Mouse (Mus musculus): ENCODE data around the gene Ltn1. TPM values are rescaled to one million over a fixed set of nuclear protein-coding genes. Genes with fewer than 3 reads are reported as not detected.
A peak's percentile ranks its signal among the peaks of the same experiment; 100 is the strongest.

Gene Ltn1
- polyA plus RNA-seq, 1 experiment from 2014 or later, result 32.4 TPM

DNA sequence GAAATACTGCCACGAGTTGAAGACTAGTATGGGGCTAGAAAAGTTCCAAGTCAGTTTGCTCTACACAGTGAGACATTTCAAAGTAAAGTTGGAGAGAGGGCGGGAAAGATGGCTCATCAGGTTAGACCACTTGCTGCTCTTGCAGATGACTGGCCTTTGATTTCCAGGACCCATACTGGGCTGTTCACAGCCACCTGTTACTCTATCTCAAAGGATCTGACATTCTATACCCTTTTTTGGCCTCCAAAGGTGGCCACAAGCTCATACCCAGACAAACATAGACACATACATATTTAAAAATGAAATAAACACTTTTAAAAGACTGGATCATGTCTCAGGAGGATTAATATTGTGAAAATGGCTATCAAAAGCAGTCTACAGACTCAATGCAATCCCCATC, 48.0 kb downstream of the Ltn1 start:
- 86% methylated on average over 2 of the region's 2 CpGs for WGBS
- H3K27me3 ChIP-seq (ENCODE audit: control insufficient read depth, insufficient read depth, low read length), result no peaks in the 10 kb centered on the region

DNA sequence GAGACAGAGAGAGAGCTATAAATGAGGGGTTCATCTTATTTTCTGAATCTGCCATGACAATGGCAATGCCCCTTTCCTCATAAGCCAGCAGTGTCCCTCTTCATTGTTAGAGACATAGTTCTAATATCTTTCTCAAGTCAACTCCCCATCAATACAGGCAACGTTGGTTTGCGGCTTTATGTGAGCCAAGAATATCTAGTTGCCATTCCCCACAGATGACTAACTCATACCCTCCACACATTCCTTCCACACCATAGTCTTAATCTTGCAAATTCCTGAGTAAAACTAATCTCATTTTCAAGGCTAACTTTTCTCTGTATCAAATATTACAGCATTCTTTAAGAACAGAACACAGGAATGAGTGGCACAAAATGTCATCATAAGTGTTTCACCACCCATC, 49.4 kb downstream of the Ltn1 start:
- ATAC-seq (replicated peaks; ENCODE audit: insufficient number of reproducible peaks, low FRiP score, low TSS enrichment, low read depth), result no peak
- Histone ChIP-seq H3K9me3 (replicated peaks; ENCODE audit: control insufficient read depth, low read length) (no peaks in the 10 kb centered on the region), H3K27ac (replicated peaks; ENCODE audit: low read depth, low read length) (no peak overlapping the region), H3K27me3 (ENCODE audit: control insufficient read depth, insufficient read depth, low read length) (no peaks in the 10 kb centered on the region), H3K4me3 (ENCODE audit: low read depth, low read length) (no peak overlapping the region), H3K4me2 (ENCODE audit: low read depth, low read length) (no peak overlapping the region), H3K9ac (replicated peaks; ENCODE audit: low read length) (no peak overlapping the region), H3K4me1 (ENCODE audit: control insufficient read depth, insufficient read depth, low read length) (no peaks in the 10 kb centered on the region), H3K36me3 (replicated peaks; ENCODE audit: control insufficient read depth, insufficient read depth, low read depth, low read length) (peaks cover 8% of the 10 kb centered on the region)
- WGBS, result 95% methylated on average over 2 of the region's 2 CpGs
- no peak for DNase-seq (ENCODE audit: low spot score)

More for the DNA sequence above, 48.0 kb downstream of the Ltn1 start:
- Histone ChIP-seq H3K9ac (replicated peaks; ENCODE audit: low read length) (no peak overlapping the region), H3K36me3 (replicated peaks; ENCODE audit: control insufficient read depth, insufficient read depth, low read depth, low read length) (peaks cover 8% of the 10 kb centered on the region), H3K4me2 (ENCODE audit: low read depth, low read length) (no peak overlapping the region), H3K9me3 (replicated peaks; ENCODE audit: control insufficient read depth, low read length) (no peaks in the 10 kb centered on the region), H3K4me1 (ENCODE audit: control insufficient read depth, insufficient read depth, low read length) (no peaks in the 10 kb centered on the region), H3K4me3 (ENCODE audit: low read depth, low read length) (no peak overlapping the region), H3K27ac (replicated peaks; ENCODE audit: low read depth, low read length) (no peak overlapping the region)
- no peak for DNase-seq (ENCODE audit: low spot score)
- no peak for ATAC-seq (replicated peaks; ENCODE audit: insufficient number of reproducible peaks, low FRiP score, low TSS enrichment, low read depth)

DNA sequence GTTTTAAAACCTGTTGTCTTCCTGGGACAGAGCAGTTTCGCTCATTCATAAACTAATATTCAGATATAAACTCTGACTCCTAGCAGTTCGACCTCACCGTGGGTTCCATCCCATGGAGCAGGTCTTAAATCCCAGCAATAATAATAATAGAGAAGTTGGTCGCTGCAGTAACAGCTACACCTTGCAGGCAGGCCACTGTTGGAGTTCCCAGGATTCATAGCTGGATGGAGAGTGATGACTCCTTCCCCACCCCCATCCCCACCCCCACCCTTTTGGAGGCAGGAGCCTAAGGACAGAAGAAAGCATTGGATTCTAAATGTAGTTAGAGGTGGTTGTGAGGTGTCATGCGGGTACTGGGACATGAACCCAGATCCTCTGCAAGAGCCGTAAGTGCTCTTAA, 66.0 kb downstream of the Ltn1 start:
- H3K9me3 ChIP-seq (replicated peaks; ENCODE audit: control insufficient read depth, low read length), result no peaks in the 10 kb centered on the region
- no peak for DNase-seq (ENCODE audit: low spot score)
- H3K36me3 ChIP-seq (replicated peaks; ENCODE audit: control insufficient read depth, insufficient read depth, low read depth, low read length), result no peaks in the 10 kb centered on the region
- H3K9ac ChIP-seq (replicated peaks; ENCODE audit: low read length), result no peak overlapping the region
- ATAC-seq (replicated peaks; ENCODE audit: insufficient number of reproducible peaks, low FRiP score, low TSS enrichment, low read depth), result no peak
- no peaks in the 10 kb centered on the region for H3K4me1 ChIP-seq (ENCODE audit: control insufficient read depth, insufficient read depth, low read length)
- H3K27me3 ChIP-seq (ENCODE audit: control insufficient read depth, insufficient read depth, low read length), result no peaks in the 10 kb centered on the region
- H3K4me2 ChIP-seq (ENCODE audit: low read depth, low read length), result no peak overlapping the region
- H3K4me3 ChIP-seq (ENCODE audit: low read depth, low read length), result no peak overlapping the region
- 93% methylated on average over 6 of the region's 6 CpGs for WGBS
- H3K27ac ChIP-seq (replicated peaks; ENCODE audit: low read depth, low read length), result no peak overlapping the region

DNA sequence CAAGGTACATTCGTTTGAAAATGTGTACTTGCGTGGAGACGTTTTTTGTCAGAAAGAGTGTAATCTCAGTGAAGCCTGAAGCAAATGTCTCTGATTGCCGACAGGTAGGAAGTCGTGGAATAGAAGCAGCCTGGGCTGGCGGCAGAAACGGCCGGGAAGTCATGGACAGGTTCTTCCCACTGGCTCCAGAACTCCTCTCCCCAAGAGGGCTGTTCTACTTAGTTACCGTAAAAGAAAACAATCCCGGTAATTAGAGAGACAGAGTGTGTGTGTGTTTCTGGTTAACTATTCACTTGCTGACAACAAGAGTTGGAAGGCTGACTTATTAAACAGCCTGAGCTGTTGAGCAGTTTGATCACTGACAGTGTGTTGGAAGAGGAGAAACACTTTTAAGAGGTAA, 66.4 kb downstream of the Ltn1 start:
- DNase-seq (ENCODE audit: low spot score), result no peak
- H3K27ac ChIP-seq (replicated peaks; ENCODE audit: low read depth, low read length), result no peak overlapping the region
- H3K4me1 ChIP-seq (ENCODE audit: control insufficient read depth, insufficient read depth, low read length), result no peaks in the 10 kb centered on the region
- no peaks in the 10 kb centered on the region for H3K27me3 ChIP-seq (ENCODE audit: control insufficient read depth, insufficient read depth, low read length)
- WGBS, result 60% methylated on average over 10 of the region's 10 CpGs
- no peak overlapping the region for H3K9ac ChIP-seq (replicated peaks; ENCODE audit: low read length)
- ATAC-seq (replicated peaks; ENCODE audit: insufficient number of reproducible peaks, low FRiP score, low TSS enrichment, low read depth), result no peak
- no peak overlapping the region for H3K4me3 ChIP-seq (ENCODE audit: low read depth, low read length)
- H3K36me3 ChIP-seq (replicated peaks; ENCODE audit: control insufficient read depth, insufficient read depth, low read depth, low read length), result no peaks in the 10 kb centered on the region
- no peak overlapping the region for H3K4me2 ChIP-seq (ENCODE audit: low read depth, low read length)
- H3K9me3 ChIP-seq (replicated peaks; ENCODE audit: control insufficient read depth, low read length), result no peaks in the 10 kb centered on the region

DNA sequence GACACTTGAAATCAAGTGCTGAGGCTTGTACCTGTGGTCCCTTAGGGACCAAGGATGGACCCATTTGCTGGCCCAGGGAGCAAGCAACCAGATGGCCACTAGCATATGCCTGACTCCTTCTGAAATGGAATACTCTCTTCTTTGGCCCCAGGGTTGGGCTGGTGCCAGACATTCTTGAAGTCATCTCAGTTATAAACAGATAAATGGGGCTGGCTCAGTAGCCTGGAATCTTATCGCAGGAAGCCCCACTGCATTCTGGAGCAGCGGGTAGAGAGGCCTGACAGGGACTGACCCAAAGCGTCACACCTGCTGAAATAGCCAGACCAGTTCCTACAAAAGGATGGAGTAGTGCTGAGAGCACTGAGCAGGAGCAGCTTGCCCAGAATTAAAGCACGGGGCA, 68.2 kb downstream of the Ltn1 start:
- Histone ChIP-seq H3K4me1 (ENCODE audit: control insufficient read depth, insufficient read depth, low read length) (no peaks in the 10 kb centered on the region), H3K4me3 (ENCODE audit: low read depth, low read length) (no peak overlapping the region), H3K4me2 (ENCODE audit: low read depth, low read length) (no peak overlapping the region), H3K27me3 (ENCODE audit: control insufficient read depth, insufficient read depth, low read length) (no peaks in the 10 kb centered on the region), H3K9me3 (replicated peaks; ENCODE audit: control insufficient read depth, low read length) (no peaks in the 10 kb centered on the region), H3K36me3 (replicated peaks; ENCODE audit: control insufficient read depth, insufficient read depth, low read depth, low read length) (no peaks in the 10 kb centered on the region), H3K9ac (replicated peaks; ENCODE audit: low read length) (no peak overlapping the region), H3K27ac (replicated peaks; ENCODE audit: low read depth, low read length) (no peak overlapping the region)
- 90% methylated on average over 4 of the region's 4 CpGs for WGBS
- no peak for ATAC-seq (replicated peaks; ENCODE audit: insufficient number of reproducible peaks, low FRiP score, low TSS enrichment, low read depth)
- DNase-seq (ENCODE audit: low spot score), result no peak

DNA sequence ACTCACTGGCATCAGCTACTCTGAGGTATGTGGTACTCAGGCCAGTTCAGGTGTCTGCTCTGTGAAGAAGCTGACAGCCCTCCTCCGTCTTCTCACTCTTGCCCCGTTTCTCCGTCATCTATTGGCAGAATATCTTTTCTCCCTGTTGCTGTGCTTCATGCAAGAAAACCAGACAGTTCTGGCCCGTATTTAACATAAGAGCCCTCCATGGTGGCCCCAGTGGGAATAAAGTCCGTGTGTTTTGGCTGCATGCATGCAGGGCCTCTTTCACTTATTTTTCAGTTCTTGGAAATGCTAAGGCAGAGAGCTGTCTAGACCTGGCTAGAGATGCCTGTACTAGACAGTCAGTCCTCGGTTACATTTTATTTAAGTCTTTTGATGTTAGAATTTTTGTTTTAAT, 72.3 kb downstream of the Ltn1 start:
- no peaks in the 10 kb centered on the region for H3K4me1 ChIP-seq (ENCODE audit: control insufficient read depth, insufficient read depth, low read length)
- H3K9ac ChIP-seq (replicated peaks; ENCODE audit: low read length), result no peak overlapping the region
- H3K27me3 ChIP-seq (ENCODE audit: control insufficient read depth, insufficient read depth, low read length), result no peaks in the 10 kb centered on the region
- H3K4me2 ChIP-seq (ENCODE audit: low read depth, low read length), result no peak overlapping the region
- no peak overlapping the region for H3K27ac ChIP-seq (replicated peaks; ENCODE audit: low read depth, low read length)
- H3K36me3 ChIP-seq (replicated peaks; ENCODE audit: control insufficient read depth, insufficient read depth, low read depth, low read length), result no peaks in the 10 kb centered on the region
- H3K4me3 ChIP-seq (ENCODE audit: low read depth, low read length), result no peak overlapping the region
- no peak for ATAC-seq (replicated peaks; ENCODE audit: insufficient number of reproducible peaks, low FRiP score, low TSS enrichment, low read depth)
- no peak for DNase-seq (ENCODE audit: low spot score)
- 91% methylated on average over 6 of the region's 6 CpGs for WGBS
- no peaks in the 10 kb centered on the region for H3K9me3 ChIP-seq (replicated peaks; ENCODE audit: control insufficient read depth, low read length)

DNA sequence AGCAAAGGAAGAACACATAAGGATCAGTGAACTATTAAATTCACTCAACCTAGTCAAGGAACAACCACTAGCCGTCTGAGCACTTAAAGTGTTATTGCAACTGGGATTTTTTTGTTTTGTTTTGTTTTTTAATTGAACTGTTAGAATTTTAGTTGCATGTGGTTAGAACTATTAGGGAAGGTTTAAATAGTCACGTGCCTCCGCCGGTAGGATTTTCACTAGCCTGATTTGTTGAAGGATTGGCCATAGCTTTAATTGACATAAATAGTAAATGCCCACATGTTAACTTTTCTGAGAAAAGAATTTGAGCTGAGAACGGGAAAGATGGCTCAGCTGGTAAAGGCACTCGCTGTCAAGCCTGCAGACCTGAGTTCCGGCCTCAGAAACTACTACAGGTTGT, 77.7 kb downstream of the Ltn1 start:
- H3K9ac ChIP-seq (replicated peaks; ENCODE audit: low read length), result no peak overlapping the region
- DNase-seq (ENCODE audit: low spot score) (no peak), ATAC-seq (replicated peaks; ENCODE audit: insufficient number of reproducible peaks, low FRiP score, low TSS enrichment, low read depth) (no peak)
- H3K27me3 ChIP-seq (ENCODE audit: control insufficient read depth, insufficient read depth, low read length), result no peaks in the 10 kb centered on the region
- H3K27ac ChIP-seq (replicated peaks; ENCODE audit: low read depth, low read length), result no peak overlapping the region
- no peaks in the 10 kb centered on the region for H3K36me3 ChIP-seq (replicated peaks; ENCODE audit: control insufficient read depth, insufficient read depth, low read depth, low read length)
- H3K4me2 ChIP-seq (ENCODE audit: low read depth, low read length), result peak overlapping the region; percentile 8; the same call in 1 of the 2 replicates
- H3K4me3 ChIP-seq (ENCODE audit: low read depth, low read length), result no peak overlapping the region; the same call in 1 of the 2 replicates
- H3K4me1 ChIP-seq (ENCODE audit: control insufficient read depth, insufficient read depth, low read length), result no peaks in the 10 kb centered on the region
- no peaks in the 10 kb centered on the region for H3K9me3 ChIP-seq (replicated peaks; ENCODE audit: control insufficient read depth, low read length)
- 83% methylated on average over 7 of the region's 7 CpGs for WGBS

DNA sequence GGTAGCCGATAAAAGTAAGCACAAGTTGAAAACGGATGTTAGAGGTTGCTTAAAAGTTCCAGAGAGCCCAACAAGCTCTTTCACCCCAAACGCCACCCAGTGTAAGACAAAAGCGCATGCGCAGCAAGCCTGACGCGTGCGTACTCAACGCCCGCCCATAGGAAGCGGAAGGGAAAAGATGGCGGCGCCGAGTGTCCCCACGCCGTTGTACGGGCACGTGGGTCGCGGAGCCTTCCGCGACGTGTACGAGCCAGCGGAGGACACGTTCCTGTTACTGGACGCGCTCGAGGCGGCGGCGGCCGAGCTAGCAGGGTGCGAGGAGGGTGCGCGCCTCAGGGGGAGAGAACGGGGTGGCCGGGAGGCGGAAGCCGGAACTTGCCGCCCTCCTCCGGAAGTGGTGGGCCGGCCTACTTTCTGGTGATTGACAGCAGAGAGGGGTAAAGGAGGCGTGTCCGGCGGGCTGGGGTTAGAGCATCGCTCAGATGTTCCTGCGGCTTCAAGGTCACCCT, 78.3 kb downstream of the Ltn1 start, which contains the start of gene N6amt1:
N6amt1 (plus strand) TSS at position 111 of the 509 bp plus-strand sequence.
- Histone ChIP-seq H3K27me3 (ENCODE audit: control insufficient read depth, insufficient read depth, low read length) (no peaks in the 10 kb centered on the region), H3K4me3 (ENCODE audit: low read depth, low read length) (peak within 1 kb of the TSS; percentile 63), H3K4me2 (ENCODE audit: low read depth, low read length) (peak within 1 kb of the TSS; percentile 8), H3K27ac (replicated peaks; ENCODE audit: low read depth, low read length) (peak within 1 kb of the TSS; percentile 83), H3K4me1 (ENCODE audit: control insufficient read depth, insufficient read depth, low read length) (no peaks in the 10 kb centered on the region), H3K9ac (replicated peaks; ENCODE audit: low read length) (peak within 1 kb of the TSS; percentile 79), H3K36me3 (replicated peaks; ENCODE audit: control insufficient read depth, insufficient read depth, low read depth, low read length) (no peaks in the 10 kb centered on the region), H3K9me3 (replicated peaks; ENCODE audit: control insufficient read depth, low read length) (no peaks in the 10 kb centered on the region)
- under 1% methylated on average over 48 of the region's 48 CpGs for WGBS
- ATAC-seq (replicated peaks; ENCODE audit: insufficient number of reproducible peaks, low FRiP score, low TSS enrichment, low read depth) (peak; percentile 99), DNase-seq (ENCODE audit: low spot score) (peak; percentile 98)
